Mouse (Mus musculus) midbrain, embryonic 14.5 days (tissue): ENCODE data around the gene Rab11fip4. TPM values are rescaled to one million over a fixed set of nuclear protein-coding genes. Genes with fewer than 3 reads are reported as not detected.
A peak's percentile ranks its signal among the peaks of the same experiment; 100 is the strongest.

Source experiments
- ATAC-seq: fragments of 200-750 bp; cut with Nextera tagmentation; 2 replicates; pipeline ENCODE4 v1.8.0; 2017; ENCODE audit warnings: moderate number of reproducible peaks, moderate library complexity; ENCODE audit not compliant: low FRiP score, low TSS enrichment
- DNase-seq: peaks from one replicate; pipeline ENCODE4 v3.0.0-alpha.2; 2015
- H3K27ac ChIP-seq: fragments of 300-500 bp; sonication (generic); replicated peaks from 2 replicates; pipeline ENCODE4 v1.5.1; 2014; ENCODE audit warnings: mild to moderate bottlenecking, low read depth, low read length, moderate library complexity
- H3K27me3 ChIP-seq: fragments of 300-500 bp; sonication (generic); 2 replicates; pipeline ENCODE4 v1.6.1; 2014; ENCODE audit warnings: low read length, control low read depth, mixed read lengths; ENCODE audit not compliant: control insufficient read depth, insufficient read depth
- H3K36me3 ChIP-seq: fragments of 300-500 bp; sonication (generic); 2 replicates; pipeline ENCODE4 v1.6.1; 2014; ENCODE audit warnings: low read length, control low read depth; ENCODE audit not compliant: control insufficient read depth, insufficient read depth
- H3K4me1 ChIP-seq: fragments of 300-500 bp; sonication (generic); 2 replicates; pipeline ENCODE4 v1.6.1; 2014; ENCODE audit warnings: mild to moderate bottlenecking, antibody characterized with exemption, low read length, control low read depth; ENCODE audit not compliant: control insufficient read depth, insufficient read depth
- H3K4me2 ChIP-seq: fragments of 300-500 bp; sonication (generic); 2 replicates; pipeline ENCODE4 v1.6.1; 2014; ENCODE audit warnings: mild to moderate bottlenecking, low read length, moderate library complexity
- H3K4me3 ChIP-seq: fragments of 300-500 bp; sonication (generic); replicated peaks from 2 replicates; pipeline ENCODE4 v1.5.1; 2014; ENCODE audit warnings: low read depth, low read length
- H3K9ac ChIP-seq: fragments of 300-500 bp; sonication (generic); replicated peaks from 2 replicates; pipeline ENCODE4 v1.6.1; 2014; ENCODE audit warnings: mild to moderate bottlenecking, low read length, moderate library complexity
- H3K9me3 ChIP-seq: fragments of 300-500 bp; sonication (generic); 2 replicates; pipeline ENCODE4 v1.6.1; 2016; ENCODE audit warnings: low read length, control low read depth, mixed read lengths; ENCODE audit not compliant: control insufficient read depth
- WGBS: fragments of 180-500 bp; shearing (Covaris S2); extraction: QIAGEN DNeasy Blood & Tissue Kit; methylation state at CpG from one replicate; pipeline ENCODE4 v1.1.7; 2014; 5-methylcytosine and 5-hydroxymethylcytosine counted together
- polyA plus RNA-seq: library from polyadenylated mRNA; unstranded; fragments of >200 nt; fragmentation: Nextera tagmentation; extraction: Ambion mirVana; gene quantifications from 2 replicates; pipeline ENCODE4 v1.2.1, GENCODE M21; 2014

Gene Rab11fip4
- polyA plus RNA-seq, 1 experiment from 2014 or later, result 24.4 TPM

DNA sequence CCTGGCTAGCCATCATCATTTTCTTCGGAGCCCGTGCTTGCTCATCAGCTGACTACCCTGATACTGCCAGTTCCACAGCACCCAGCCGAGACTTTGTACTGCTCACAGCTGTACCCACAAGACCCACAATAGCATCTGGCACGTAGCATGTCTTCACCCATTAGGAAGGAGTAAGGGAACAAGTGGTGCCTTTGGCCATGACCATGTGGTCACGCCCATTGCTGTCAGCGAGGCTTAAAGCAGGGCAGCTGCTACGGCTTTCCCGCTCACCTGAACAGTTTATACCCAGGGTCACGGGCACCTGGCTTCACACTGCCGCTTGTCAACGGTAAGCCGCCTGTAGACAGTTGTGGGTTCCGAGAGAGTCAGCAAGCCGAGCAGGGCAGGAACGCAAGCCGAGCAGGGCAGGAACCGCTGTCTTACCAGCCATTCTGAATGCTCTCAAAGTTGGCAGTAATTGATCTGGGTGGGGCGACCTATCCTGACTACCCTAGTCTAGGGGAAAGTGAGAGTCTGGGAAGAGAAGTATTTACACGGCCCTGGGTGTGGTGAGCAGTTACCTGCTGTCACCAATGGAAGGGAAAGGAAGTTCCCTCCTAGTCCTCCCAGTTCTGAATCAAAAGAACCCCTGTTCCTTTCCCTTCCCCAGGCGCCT is 62.0 kb downstream of the Rab11fip4 start:
- Histone ChIP-seq H3K4me3 (no peak overlapping the region), H3K4me1 (0 out of 2 replicates have a peak, but pooled peaks cover 2% of the 10 kb centered on the region), H3K9me3 (no peaks in the 10 kb centered on the region), H3K36me3 (no peaks in the 10 kb centered on the region), H3K27ac (no peak overlapping the region), H3K27me3 (no peaks in the 10 kb centered on the region), H3K4me2 (no peak overlapping the region), H3K9ac (no peak overlapping the region)
- DNase-seq, result no peak
- ATAC-seq, result no peak
- WGBS, result 83% methylated on average over 20 of the region's 20 CpGs

DNA sequence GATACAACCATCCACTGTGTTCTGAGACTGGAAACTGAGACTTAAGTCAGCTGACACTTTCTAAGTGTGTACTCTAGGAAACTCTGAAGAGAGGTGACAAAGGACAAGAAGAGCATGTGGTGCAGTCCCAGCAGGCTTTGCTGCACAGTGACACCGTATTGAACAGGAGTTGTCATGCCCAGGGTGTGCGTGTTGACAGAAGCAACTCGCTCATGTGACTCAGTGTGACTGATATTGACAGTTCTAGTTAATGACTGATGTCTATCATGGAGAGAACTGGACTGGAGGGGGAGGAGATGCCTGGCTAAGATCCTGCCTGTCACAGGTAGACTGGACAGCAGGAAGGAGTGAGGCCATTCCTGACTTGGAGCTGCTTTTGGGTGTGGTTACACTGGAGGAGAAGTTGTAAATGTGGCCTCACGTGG is 63.4 kb downstream of the Rab11fip4 start:
- Histone ChIP-seq H3K4me2 (no peak overlapping the region), H3K9ac (no peak overlapping the region), H3K27me3 (no peaks in the 10 kb centered on the region), H3K36me3 (no peaks in the 10 kb centered on the region), H3K9me3 (no peaks in the 10 kb centered on the region), H3K4me1 (0 out of 2 replicates have a peak, but pooled peaks cover 2% of the 10 kb centered on the region), H3K27ac (no peak overlapping the region), H3K4me3 (no peak overlapping the region)
- 87% methylated on average over 4 of the region's 4 CpGs for WGBS
- ATAC-seq, result no peak
- DNase-seq, result no peak

DNA sequence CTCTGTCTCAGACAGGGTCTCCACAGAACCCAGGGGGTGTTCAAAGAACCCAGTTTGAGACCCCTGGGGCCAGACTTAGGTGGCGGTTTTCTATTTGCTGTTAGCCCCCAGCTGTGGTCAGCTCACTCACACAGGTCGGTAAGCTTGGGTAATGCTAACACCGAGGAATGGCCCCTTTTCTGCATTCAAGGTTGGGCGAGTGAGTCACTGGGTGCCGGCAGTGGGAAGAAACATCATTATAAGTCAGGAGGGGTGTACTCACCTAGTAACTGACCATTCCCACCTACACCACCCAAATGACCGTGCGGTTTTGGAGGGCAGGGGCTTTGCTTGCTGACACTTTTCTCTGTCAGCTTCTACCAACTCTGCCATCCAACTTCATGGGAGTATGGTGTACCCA is 64.6 kb downstream of the Rab11fip4 start:
- Histone ChIP-seq H3K4me1 (peaks cover 5% of the 10 kb centered on the region; the same call in 1 of the 2 replicates), H3K4me3 (no peak overlapping the region)
- WGBS, result 88% methylated on average over 7 of the region's 7 CpGs

DNA sequence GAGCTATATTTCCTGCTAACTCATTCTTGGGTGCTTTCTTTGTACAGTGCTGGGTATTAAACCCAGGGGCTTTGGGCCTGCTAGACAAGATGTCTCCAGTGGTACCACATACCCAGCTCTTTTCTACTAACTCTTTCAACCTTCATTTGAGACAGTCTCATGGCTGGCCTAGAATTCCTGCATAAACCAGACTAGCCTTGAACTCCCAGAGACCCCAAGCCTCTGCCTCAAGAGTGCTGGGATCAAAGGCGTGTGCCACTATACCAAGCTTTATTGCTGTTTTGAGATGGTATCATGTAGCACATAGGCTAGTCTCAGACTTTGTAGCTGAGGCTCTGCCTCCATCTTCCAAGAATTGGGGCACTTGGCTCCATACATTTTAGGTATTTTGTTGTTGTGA is 65.5 kb downstream of the Rab11fip4 start:
- no peak overlapping the region for H3K27ac ChIP-seq
- ATAC-seq, result no peak
- H3K4me3 ChIP-seq, result no peak overlapping the region
- no peak overlapping the region for H3K9ac ChIP-seq
- DNase-seq, result no peak
- 90% methylated on average over 1 of the region's 1 CpGs for WGBS
- H3K4me1 ChIP-seq, result peaks cover 14% of the 10 kb centered on the region
- no peaks in the 10 kb centered on the region for H3K9me3 ChIP-seq
- H3K4me2 ChIP-seq, result no peak overlapping the region
- no peaks in the 10 kb centered on the region for H3K36me3 ChIP-seq
- no peaks in the 10 kb centered on the region for H3K27me3 ChIP-seq

More for the DNA sequence above, 64.6 kb downstream of the Rab11fip4 start:
- DNase-seq (no peak), ATAC-seq (no peak)
- Histone ChIP-seq H3K9me3 (no peaks in the 10 kb centered on the region), H3K27ac (no peak overlapping the region), H3K4me2 (no peak overlapping the region), H3K9ac (no peak overlapping the region), H3K27me3 (no peaks in the 10 kb centered on the region), H3K36me3 (no peaks in the 10 kb centered on the region)

DNA sequence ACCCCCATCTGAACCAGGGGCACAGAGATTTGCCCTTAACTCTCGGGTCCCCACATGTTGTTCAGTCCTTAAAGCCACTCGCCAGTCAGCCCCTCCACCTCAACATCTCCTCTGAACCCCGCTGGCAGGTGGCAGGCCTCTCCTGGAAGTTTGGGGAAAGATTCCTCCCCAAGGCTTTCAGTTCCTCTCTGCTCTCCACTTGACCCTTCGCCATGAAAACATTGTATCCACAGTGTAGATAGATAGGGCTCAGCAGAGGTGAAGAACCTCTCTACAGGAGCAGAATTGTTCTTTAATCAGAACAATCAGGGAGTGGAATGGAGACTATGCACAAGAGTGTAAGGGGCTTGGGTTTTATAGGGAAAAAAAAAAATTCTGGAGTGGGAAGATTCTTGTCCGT is 66.0 kb downstream of the Rab11fip4 start:
- H3K36me3 ChIP-seq, result no peaks in the 10 kb centered on the region
- no peak overlapping the region for H3K4me2 ChIP-seq
- peaks cover 15% of the 10 kb centered on the region for H3K4me1 ChIP-seq
- no peak overlapping the region for H3K9ac ChIP-seq
- no peaks in the 10 kb centered on the region for H3K27me3 ChIP-seq
- H3K9me3 ChIP-seq, result no peaks in the 10 kb centered on the region
- no peak for ATAC-seq
- no peak overlapping the region for H3K4me3 ChIP-seq
- H3K27ac ChIP-seq, result no peak overlapping the region
- DNase-seq, result no peak
- 86% methylated on average over 5 of the region's 5 CpGs for WGBS

DNA sequence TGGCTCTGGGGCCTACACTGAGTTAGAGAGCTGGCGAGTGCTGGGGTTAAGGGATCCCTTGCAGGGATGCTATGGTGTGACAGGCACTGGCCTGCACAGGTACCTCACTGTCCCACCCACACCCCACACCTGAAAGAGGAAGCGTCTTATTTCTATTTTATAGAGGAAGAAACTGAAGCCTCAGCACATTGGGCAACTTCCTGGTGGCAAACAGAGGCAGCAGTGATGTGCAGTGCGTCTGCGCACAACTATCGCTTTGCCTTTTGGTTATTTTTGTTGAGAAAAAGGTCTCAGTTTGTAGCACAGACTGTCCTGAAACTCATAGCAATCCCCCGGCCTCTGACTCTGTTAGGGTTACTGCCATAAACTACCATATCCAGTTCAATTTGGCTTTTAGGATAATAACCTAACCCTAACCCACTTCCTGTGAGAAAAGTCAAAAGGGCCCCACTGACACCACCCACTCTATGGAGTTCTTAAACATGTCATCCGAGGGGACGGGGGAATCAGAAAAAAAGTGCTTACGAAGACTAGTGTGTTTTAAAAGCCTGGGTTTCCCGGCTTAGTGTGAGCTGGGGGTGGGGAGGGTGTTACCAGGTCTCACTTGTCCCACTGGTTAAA is 67.3 kb downstream of the Rab11fip4 start:
- no peak overlapping the region for H3K4me2 ChIP-seq
- H3K9me3 ChIP-seq, result no peaks in the 10 kb centered on the region
- no peak overlapping the region for H3K9ac ChIP-seq
- no peaks in the 10 kb centered on the region for H3K27me3 ChIP-seq
- ATAC-seq, result no peak
- H3K4me3 ChIP-seq, result no peak overlapping the region
- H3K27ac ChIP-seq, result no peak overlapping the region
- peaks cover 15% of the 10 kb centered on the region for H3K4me1 ChIP-seq
- WGBS, result 93% methylated on average over 10 of the region's 10 CpGs
- DNase-seq, result no peak
- H3K36me3 ChIP-seq, result no peaks in the 10 kb centered on the region

DNA sequence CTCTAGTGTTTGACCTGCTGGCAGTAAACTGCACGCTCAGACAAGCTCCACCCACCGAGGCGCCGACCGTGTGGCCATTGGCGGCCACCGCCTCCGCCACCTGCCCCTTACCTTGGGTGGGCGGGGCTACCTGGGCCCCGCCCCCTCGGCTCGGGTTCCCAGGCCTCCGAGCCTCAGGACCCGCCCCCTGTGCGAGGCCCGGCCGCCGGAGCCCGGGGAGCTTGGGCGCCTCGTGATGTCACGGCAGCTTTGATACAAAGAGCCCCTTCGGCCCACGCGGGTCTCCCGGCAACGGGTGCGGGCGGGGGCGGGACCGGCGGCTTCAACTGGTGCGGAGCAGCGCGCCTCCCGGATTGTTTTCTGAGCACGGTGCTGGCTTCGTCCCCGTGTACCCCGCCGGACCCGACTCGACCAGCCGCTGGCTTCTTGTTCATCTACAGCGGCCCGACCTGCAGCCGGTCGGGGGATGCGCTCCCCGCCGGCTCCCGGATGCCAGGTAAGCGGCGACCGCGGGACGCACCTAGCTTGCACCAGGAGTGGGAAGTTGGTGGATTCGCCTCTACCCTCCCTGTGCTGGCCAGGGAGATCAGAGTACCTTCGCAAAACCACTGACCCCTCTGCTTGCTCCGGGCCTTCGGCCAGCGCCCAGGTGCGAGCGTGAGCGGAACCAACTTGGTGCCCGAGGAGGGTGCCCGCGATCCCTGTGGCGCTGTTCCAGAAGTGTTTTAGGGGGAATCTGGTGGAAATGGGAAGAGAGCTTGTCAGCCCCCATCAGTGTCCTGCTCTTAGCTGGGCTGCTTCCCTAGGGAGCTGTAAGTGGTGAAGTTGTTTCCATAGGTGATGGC is 69.6 kb downstream of the Rab11fip4 start:
- Histone ChIP-seq H3K9ac (peak overlapping the region; percentile 67), H3K36me3 (no peaks in the 10 kb centered on the region), H3K27ac (peak overlapping the region; percentile 37; the same call in 1 of the 2 replicates), H3K4me1 (peaks cover 15% of the 10 kb centered on the region), H3K9me3 (no peaks in the 10 kb centered on the region), H3K27me3 (no peaks in the 10 kb centered on the region), H3K4me2 (peak overlapping the region; percentile 96), H3K4me3 (peak overlapping the region; percentile 52)
- peak; percentile 90 for DNase-seq
- peak; percentile 90 for ATAC-seq
- under 1% methylated on average over 69 of the region's 69 CpGs for WGBS

DNA sequence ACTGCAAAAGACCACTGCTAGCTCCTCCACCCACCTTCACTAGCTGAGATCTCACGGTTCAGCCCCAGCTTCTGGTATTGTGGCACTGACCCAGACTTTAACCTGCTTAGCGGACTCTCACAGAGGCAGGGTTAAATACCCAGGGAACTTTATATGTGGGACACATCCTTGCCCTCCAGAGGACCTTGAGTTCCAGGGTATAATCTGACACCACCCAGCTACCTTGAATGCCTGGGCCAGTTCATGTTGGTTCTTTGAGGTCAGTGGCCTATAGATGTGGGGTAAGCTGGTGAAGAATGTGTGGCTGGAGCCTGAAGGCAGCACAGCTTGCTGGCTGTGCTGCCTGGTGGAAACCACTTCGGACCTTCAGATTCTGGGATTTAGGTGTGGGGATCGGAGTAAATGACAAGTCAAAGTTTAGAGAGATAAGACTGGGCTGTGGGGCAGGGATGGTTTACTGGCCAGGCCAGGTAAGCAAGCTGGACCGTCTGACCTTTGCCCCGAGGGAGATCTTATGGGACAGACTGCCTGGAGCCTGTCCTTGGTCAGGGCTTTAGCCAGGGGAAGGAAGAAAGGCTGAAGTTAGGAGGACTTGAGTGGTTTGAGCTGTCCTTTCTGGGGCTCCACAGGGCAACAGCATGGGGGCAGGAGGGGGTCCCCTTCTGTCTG is 71.0 kb downstream of the Rab11fip4 start:
- Histone ChIP-seq H3K27ac (no peak overlapping the region), H3K9ac (no peak overlapping the region), H3K36me3 (no peaks in the 10 kb centered on the region), H3K9me3 (no peaks in the 10 kb centered on the region), H3K27me3 (no peaks in the 10 kb centered on the region), H3K4me3 (peak overlapping the region; percentile 52; the same call in 1 of the 2 replicates), H3K4me2 (peak overlapping the region; percentile 96), H3K4me1 (peaks cover 15% of the 10 kb centered on the region)
- DNase-seq, result no peak
- WGBS, result 60% methylated on average over 6 of the region's 6 CpGs
- ATAC-seq, result no peak
